Mouse (Mus musculus): Measurements from ENCODE around the gene Ppfibp1.

GRCm38 (mm10) chr6:147075808-147076387, 187.6 kb downstream of the Ppfibp1 start:
- TF ChIP-seq GATA1 (IDR thresholded peaks at IDR 0.05; ENCODE audit: borderline replicate concordance, low read length) (no peak), FLI1 (IDR thresholded peaks at IDR 0.05; ENCODE audit: low read length) (no peak)
